Mouse (Mus musculus) left cerebral cortex, postnatal 36 days (tissue): ENCODE measurements around the gene Gtsf1l. TPM values are rescaled to one million over a fixed set of nuclear protein-coding genes. Genes with fewer than 3 reads are reported as not detected.

ENCODE experiments used
- DNase-seq, 2 experiments: peaks; one replicate each; pipeline ENCODE4 v3.0.0; 2021 to 2022; ENCODE audit warnings: low spot score in 2 of 2, mixed read lengths in 1 of 2
- intact Hi-C: fragments of 180-260 bp; cut with DNase I; formaldehyde crosslinking; loops from one replicate; pipeline ENCODE4 v1.15.1; 2025
- microRNA-seq: library from miRNA; unstranded; fragments of <30 nt; microRNA quantifications from one replicate; pipeline ENCODE4 v1.2.0, GENCODE M21; 2022
- total RNA-seq, 2 experiments: library from RNA; stranded (reverse); gene quantifications; 2 replicates each; pipeline ENCODE4 v1.2.3; 2021

Gene Gtsf1l
- total RNA-seq, 2 experiments from 2014 or later, result not detected

- no peak for DNase-seq
- intact Hi-C loops, result no loop called here
These were observed 32.7 kb downstream of the Gtsf1l start for GRCm38 (mm10) chr2:163054891-163055494.

GRCm38 (mm10) chr2:163054335-163054840 lies 33.3 kb downstream of the Gtsf1l start, which contains the start of gene Mybl2:
Gene Mybl2, plus strand, starts transcription at chr2:163054687.
- DNase-seq, result peak; percentile 75 to 76
- intact Hi-C loops, result no loop called here

GRCm38 (mm10) chr2:163052826-163053225 lies 34.8 kb downstream of the Gtsf1l start:
- intact Hi-C loops, result no loop called here
- no peak for DNase-seq

- DNase-seq, result no peak
- intact Hi-C loops, result no loop called here
These were observed 35.6 kb downstream of the Gtsf1l start for GRCm38 (mm10) chr2:163052101-163052500.

GRCm38 (mm10) chr2:163051691-163052090 lies 36.0 kb downstream of the Gtsf1l start:
- intact Hi-C loops, result loop anchor here (2.0 kb wide), 1 partner anchor 279 kb away; no protein-coding TSS in a partner anchor
- DNase-seq, result no peak

GRCm38 (mm10) chr2:163049116-163049515 lies 38.5 kb downstream of the Gtsf1l start:
- intact Hi-C loops, result loop anchor here (5.0 kb wide), 1 partner anchor 353 kb away; no protein-coding TSS in a partner anchor
- no peak for DNase-seq

- intact Hi-C loops, result loop anchor here (5.0 kb wide), 1 partner anchor 354 kb away; no protein-coding TSS in a partner anchor
- DNase-seq, result peak; percentile 55 to 61
These were observed 39.5 kb downstream of the Gtsf1l start for GRCm38 (mm10) chr2:163048125-163048524.

GRCm38 (mm10) chr2:163039940-163040339 lies 47.7 kb downstream of the Gtsf1l start:
- no peak for DNase-seq
- intact Hi-C loops, result no loop called here

Small RNA genes lying within 50 kb of the gene (microRNA-seq; reads per million reads assigned to microRNA genes)
- gene Gm22174 (not detected), gene Mir7003 (not detected)

Other genes with a start within 250 kb of the Gtsf1l start
- 100 to 1,000 TPM in 1 of 2 experiments, 10 to 100 TPM in 1; 69.7 to 123 TPM for gene Srsf6, start 156.3 kb downstream of the Gtsf1l start, total RNA-seq
- gene L3mbtl1, start 144.4 kb downstream of the Gtsf1l start, total RNA-seq, result 10 to 100 TPM; 11.4 to 21.7 TPM
- gene Sgk2, start 100.5 kb downstream of the Gtsf1l start, total RNA-seq, result under 1 TPM; 0.57 to 0.79 TPM
- 10 to 100 TPM; 30.2 to 36.1 TPM for gene Ift52, start 70.5 kb downstream of the Gtsf1l start, total RNA-seq
- 1 to 10 TPM; 1.2 to 4.5 TPM for gene Mybl2, start 33.2 kb downstream of the Gtsf1l start, total RNA-seq
- 10 to 100 TPM; 28.2 to 31.0 TPM for gene Tox2, start 115.3 kb upstream of the Gtsf1l start, total RNA-seq